Comparison of ENCODE assay signal across 23 mouse cellular contexts in genomic region chr2:175176312-175176711, GRCm38 (mm10). TPM values are rescaled to one million over a fixed set of nuclear protein-coding genes. Genes with fewer than 3 reads are reported as not detected.
"Had no signal": no experiment of that assay in that cellular context is flagged by ENCODE, and none has a peak within 500 bp of the region (broad histone marks: within the 10 kb centered on the region; RNA-seq: fewer than 3 reads in every experiment).

No protein-coding gene starts in this region.

- H3K4me3 ChIP-seq: heart, embryonic 10.5 days; heart, embryonic 12.5 days; hindbrain, embryonic 13.5 days; hindbrain, embryonic 15.5 days; kidney, embryonic 15.5 days; left cerebral cortex, adult 2 months; limb, embryonic 10.5 days; limb, embryonic 12.5 days; liver, embryonic 13.5 days; liver, embryonic 15.5 days had no signal

- H3K9me3 ChIP-seq: heart, embryonic 10.5 days; heart, embryonic 12.5 days; hindbrain, embryonic 13.5 days; hindbrain, embryonic 15.5 days; kidney, embryonic 15.5 days; limb, embryonic 10.5 days; limb, embryonic 12.5 days; liver, embryonic 13.5 days; liver, embryonic 15.5 days had no signal

- DNase-seq: gastrocnemius, postnatal 14 days; gastrocnemius, postnatal 36 days; heart, adult 18-20 months; heart, postnatal 10 days; heart, postnatal 36 days; kidney, adult 11 months; kidney, adult 2 months; kidney, adult 9 months; kidney, postnatal 14 days; kidney, postnatal 36 days; layer of hippocampus, adult 9-11 months; liver; liver, embryonic 13.5 days had no signal

- H3K4me2 ChIP-seq: heart, embryonic 12.5 days; hindbrain, embryonic 13.5 days; hindbrain, embryonic 15.5 days; kidney, embryonic 15.5 days; limb, embryonic 12.5 days; liver, embryonic 11.5 days; liver, embryonic 13.5 days; liver, embryonic 15.5 days had no signal

- H3K36me3 ChIP-seq: heart, embryonic 10.5 days; heart, embryonic 12.5 days; hindbrain, embryonic 13.5 days; hindbrain, embryonic 15.5 days; kidney, embryonic 15.5 days; limb, embryonic 10.5 days; limb, embryonic 12.5 days; liver, embryonic 13.5 days; liver, embryonic 15.5 days had no signal

- H3K27me3 ChIP-seq: heart, embryonic 12.5 days; hindbrain, embryonic 13.5 days; hindbrain, embryonic 15.5 days; kidney, embryonic 15.5 days; limb, embryonic 12.5 days; liver, embryonic 13.5 days; liver, embryonic 15.5 days had no signal

- H3K4me1 ChIP-seq: heart, embryonic 10.5 days; heart, embryonic 12.5 days; hindbrain, embryonic 13.5 days; hindbrain, embryonic 15.5 days; kidney, embryonic 15.5 days; limb, embryonic 10.5 days; limb, embryonic 12.5 days; liver, embryonic 13.5 days; liver, embryonic 15.5 days had no signal

RNA-seq across cellular contexts. Expression of gene Gm14443, which starts 0.6 kb away (rescaled TPM):
- polyA plus RNA-seq: liver, embryonic 15.5 days had no signal
